Mouse (Mus musculus) embryonic fibroblast, embryonic 13.5 days (primary cell): ENCODE measurements around the gene Elf5.

ENCODE experiments used
- CTCF ChIP-seq: IDR thresholded peaks from 2 replicates; pipeline ENCODE4 v1.5.1; 2011; ENCODE audit warnings: mild to moderate bottlenecking, control low read depth, low read length, moderate library complexity, borderline replicate concordance; ENCODE audit not compliant: insufficient read depth
- POLR2A ChIP-seq: IDR thresholded peaks from 2 replicates; pipeline ENCODE4 v1.6.1; 2011; ENCODE audit warnings: low read depth, mild to moderate bottlenecking, control low read depth, low read length, moderate library complexity

DNA sequence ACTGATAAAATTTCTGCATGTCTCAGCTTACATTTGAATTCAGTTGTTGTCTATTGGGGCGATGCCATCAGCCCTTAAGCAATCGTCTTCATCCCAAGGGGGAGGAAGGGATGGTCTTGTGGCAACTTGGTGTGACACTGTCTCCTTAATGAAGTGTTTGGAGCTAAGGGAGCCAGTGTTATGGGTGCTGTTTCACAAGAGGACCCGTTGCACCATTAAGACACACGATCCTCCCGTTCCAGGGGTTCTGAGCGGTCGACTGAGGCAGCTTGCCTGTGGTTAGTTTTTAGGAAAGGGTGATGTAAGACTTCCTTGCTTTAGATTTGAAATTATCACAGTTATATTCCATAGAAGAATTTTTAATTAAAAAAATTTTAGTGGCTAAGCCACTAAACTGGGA, 38.3 kb downstream of the Elf5 start:
- no peak for TF ChIP-seq POLR2A
- TF ChIP-seq CTCF: no peak
